Mouse (Mus musculus) ovary, postnatal 10 days (tissue): ENCODE results near the gene Cmtm2b.
A peak's percentile ranks its signal among the peaks of the same experiment; 100 is the strongest.

ENCODE experiments used
- DNase-seq: peaks from one replicate; pipeline ENCODE4 v3.0.0; 2022; ENCODE audit warnings: low spot score

The Cmtm2b gene

DNA sequence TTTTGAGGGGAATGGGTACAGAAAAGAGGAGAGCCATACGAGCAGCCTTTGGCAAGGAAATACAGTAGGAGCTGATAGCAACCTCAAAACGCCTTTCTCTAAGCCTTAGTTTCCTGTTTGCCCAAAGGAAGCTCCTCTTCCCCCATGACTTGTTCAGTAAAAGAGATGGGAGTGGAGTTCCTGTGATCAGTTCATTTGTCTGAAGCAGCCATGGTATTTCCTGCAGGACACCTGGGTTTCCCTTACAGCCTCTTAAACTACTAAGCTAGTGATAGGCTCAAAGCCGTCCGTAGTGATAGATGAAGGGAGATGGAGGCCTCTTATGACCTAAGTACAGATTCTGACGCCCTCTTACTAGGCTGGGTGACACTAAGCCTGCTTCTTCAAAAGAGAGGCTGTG is 20.4 kb downstream of the Cmtm2b start:
- no peak for DNase-seq

DNA sequence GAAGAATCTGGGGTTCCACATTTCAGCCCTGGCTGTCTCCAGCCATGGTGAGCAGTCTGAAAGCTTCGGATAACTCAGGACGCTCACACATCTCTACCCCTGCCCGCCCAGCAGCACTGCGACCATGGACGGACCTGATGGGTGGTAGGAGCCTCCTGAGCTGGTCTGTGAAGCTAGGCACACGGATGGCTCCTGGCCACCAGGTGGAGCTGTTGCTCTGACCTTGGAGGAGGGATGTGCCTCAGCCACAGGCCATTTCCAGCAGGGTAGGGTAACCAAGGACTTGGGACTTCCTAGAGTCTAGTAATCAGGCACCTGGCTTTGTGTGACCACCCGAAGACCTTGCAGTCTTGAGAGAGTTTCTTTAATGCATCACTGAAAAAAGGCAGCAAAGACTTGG is 21.9 kb downstream of the Cmtm2b start:
- DNase-seq = peak; percentile 83

DNA sequence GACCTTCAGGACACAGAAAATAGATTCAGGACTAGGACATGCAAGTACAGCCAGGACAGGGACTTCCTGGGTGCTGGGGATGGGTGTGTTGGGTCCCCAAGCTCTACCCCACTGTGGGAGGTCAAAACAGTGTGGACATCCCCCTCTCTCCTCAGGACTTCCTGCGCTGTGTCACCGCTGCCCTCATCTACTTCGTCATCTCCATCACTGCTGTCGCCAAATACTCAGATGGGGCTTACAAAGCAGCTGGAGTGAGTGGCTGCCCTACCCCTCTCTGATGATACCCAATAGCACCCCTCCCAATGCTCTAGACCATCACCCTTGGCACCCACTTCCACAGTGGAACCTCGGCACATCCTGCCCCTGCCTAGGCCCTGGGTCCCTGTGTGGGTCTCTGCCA is 22.6 kb downstream of the Cmtm2b start:
- DNase-seq = no peak

DNA sequence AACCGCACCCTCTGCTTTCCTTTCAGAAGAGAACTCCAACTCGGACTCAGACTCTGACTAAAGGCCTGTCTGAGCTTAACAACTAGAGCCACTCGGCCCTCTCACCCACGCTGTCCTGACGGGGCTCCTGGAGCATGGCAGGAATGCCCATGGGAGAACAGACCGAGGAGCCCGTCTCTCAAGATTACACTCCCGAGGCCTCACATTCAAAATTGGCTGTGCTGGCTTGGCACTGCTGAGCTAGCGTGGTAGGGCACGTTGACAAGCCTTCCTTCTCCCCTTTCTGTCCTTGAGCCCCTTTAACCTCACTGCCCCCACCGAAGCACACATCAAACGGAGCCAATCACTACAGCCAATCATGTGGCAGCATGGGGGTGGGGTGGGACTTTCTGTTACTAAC is 24.7 kb downstream of the Cmtm2b start:
- no peak for DNase-seq

DNA sequence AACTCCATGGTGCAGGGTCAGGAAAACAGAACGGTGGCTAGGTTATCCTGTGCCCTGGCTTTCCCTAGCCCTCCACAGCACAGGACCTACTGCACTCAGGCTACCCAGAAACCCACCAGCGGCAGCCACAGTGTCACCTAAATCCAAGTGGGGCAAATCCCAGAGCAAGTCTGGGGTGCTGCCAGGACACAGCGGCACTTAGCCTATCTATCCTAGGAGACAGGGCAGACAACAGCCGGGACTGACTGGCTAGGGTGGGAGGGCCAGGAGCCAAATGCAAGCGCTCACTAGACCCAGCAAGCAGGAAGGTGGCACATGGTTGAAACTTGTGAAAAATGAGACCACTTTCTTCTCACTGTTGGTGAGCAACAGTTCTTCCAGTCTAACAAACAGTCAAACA is 26.9 kb downstream of the Cmtm2b start:
- DNase-seq = no peak

DNA sequence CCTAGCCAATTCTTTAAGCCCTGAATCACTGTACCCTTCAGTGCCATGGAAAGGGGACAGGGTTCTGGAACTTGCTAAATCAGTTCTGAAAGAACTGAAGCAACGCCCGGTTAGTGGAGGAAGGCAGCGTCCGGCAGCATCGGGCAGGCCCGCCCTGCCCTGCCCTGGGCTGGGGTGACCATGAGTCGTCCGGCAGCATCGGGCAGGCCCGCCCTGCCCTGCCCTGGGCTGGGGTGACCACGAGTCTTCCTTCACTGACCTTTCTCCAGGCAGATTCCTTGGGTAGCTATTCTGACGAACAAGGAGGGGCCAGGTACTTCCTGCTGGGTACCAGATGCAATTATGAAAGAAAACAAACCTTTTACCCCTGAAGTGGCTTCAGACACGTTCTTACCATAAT is 28.0 kb downstream of the Cmtm2b start:
- DNase-seq = no peak

DNA sequence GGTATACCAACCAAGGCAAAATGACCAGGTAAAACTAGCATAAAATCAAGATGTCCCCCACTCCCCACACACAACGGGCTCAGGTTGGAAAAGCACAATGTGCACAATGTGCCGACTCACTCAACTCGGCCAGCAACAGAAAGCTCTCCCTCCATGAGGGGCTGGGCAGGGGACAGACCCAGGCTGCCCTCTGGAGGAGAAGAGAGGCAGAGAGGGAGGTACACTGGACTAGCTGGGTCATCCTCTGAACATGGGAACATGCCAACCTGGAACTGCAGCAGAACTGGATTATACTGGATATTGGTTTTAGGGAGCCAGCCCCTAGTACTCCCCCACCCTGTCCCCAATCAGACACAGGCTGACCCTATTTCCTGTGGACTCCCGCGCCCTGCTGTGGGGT is 31.2 kb downstream of the Cmtm2b start:
- no peak for DNase-seq

DNA sequence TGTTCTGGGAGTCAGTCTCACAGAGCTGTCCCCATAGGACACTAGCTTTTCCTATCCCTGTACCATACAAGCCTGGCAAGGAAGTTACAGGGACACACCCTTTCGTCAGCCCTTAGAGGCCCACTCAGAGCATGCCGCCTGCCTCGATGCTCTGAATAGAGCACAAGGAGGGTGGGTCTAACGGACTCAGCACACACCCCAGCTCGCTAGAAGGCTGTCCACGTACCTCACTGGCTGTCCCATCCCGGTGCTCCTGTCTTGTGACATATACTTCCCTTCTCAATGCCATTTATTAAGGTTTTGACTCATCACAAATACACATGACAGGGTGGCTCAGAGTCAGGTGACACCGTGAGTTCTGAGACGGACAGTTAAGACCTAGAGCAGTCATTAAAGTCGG is 32.5 kb downstream of the Cmtm2b start:
- no peak for DNase-seq

DNA sequence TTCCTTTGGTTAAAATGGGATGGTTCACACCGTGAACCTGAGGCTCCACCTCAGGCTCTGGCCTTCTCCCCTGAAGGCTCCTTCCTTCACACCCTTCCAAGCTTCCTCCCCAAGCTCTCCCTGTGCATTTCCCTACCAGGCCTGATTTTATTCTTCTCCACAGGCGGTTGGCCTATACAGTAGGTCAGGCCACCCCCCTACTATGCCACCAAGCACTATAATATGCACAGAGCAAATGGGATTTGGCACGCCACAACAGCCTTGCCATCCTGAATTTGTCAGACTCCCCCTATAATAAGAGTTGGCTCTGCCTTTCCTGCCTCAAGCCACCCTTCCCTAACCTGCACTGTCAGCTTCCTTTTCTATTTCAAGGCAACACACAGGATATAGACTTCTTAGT is 36.6 kb downstream of the Cmtm2b start:
- DNase-seq = no peak

DNA sequence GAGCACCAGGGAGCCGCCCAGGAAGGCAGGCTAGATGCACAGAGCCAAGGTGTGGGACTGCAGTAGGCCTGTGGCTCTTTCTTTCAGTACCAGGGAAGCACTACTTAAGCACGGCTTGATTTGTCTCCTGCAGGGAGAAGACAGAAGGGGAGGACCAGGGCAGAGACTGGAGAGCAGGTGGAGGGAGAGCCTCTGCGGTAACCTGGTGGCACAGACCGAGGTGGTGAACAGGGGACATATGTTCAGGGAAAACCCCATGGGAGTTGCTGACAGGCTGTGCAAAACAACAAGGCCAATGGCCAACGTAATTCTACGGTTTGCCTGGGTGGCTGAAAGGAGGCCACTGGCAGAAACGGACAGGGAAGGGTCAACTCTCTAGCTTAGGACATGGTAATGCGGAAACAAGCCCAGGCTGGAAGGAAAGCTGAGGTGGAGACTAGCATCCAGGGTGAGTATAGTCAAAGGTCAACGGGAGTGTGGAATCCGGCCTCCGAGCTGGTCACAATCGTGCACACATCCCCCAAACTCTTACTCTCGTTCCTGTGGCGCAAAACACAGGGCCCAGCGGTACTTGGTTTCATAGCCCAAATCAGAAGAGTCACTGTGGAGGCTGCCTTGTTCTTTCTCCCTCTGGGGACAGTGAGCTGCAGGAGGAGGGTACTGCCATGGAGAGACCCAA is 37.9 kb downstream of the Cmtm2b start:
- no peak for DNase-seq

DNA sequence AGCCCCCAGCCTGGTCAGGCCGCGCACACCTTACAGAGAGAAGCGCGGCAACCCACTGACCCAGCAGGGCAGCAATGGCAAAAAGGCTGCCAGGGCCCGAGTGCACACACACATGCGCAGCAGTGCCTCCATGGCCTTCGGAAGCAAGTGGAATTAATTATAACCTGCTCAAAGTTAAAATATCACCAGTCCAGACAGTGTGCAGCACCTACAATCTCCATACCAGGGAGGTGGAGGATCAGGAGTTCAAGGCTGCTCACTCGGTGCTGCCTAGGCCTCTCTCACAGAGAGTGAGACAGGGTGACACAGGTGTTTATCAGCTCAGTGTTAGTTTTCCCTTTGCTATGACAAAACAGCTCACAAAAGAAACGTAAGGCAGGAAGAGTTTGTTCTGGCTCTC is 43.7 kb downstream of the Cmtm2b start:
- no peak for DNase-seq

DNA sequence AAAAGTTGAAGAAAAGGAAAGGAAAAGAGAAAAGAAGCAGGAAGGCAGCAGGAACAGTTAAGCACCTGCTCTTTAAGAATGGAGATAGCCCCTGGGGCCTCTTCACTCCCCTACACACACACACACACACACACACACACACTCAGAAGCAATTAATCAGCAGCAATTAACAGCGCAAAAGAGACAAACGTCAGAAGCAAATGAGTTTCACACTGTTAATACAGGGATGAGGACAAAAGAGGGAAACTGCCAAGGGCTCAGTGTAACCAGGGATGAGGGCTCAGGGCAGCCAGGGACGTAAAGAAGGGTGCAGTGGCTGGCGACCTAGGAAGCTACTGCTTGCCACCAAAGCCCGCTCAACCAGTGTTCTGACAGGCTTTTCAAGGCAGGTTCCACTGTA is 45.4 kb downstream of the Cmtm2b start:
- no peak for DNase-seq

DNA sequence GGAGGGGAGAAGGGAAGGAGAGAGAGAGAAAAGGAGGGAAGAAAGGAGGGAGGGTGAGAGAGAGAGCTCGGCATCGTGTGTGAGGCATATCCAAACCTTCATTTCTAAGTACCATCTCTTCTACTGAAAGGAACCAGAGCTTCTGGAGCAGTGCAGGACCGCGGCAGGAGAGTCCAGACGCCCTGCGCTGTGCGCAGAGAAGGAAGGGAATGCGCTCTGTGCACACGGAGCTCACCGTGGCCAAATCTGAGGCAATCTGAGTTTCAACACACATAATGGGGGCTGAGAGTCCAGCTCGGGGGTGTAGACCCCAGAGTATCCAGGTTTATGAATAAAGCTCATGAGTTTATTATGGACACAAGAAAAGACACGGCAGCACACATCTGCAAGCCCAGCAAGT is 47.6 kb downstream of the Cmtm2b start:
- DNase-seq = no peak

DNA sequence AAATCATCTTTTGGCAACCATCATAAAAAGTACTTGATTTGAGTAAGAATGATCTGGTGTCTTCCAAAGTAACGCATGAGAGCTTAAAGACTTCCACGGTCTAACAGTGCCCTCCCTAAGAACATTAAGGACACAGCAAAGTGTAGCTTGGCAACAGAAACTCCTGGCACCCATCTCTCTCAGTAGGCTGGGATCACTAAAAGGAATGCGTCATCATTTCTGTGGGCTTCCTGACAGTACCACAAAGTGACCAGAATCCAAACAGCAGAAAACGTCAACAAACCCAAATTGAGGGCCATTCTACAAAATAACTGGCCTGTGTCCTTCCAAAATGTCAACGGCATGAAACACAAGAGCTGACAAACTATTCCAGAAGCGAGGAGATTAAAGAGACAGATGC is 48.0 kb downstream of the Cmtm2b start:
- DNase-seq = no peak

DNA sequence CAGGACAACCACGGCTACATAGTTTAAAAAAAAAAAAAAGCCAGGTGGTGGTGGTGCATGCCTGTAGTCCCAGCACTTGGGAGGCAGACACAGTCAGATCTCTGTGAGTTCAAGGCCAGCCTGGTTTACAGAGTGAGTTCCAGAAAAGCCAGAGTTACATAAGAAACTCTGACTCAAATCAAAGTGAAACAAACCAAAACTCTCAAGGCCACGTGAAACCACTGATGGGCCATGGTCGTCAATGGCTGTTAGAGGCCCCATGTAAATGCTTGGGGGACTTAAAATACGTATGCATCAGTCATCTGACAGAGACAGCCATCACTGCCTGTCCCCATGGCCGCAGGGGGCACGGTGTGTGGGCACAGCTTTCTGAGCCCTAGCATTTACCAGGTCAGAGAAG is 49.1 kb downstream of the Cmtm2b start:
- no peak for DNase-seq

DNA sequence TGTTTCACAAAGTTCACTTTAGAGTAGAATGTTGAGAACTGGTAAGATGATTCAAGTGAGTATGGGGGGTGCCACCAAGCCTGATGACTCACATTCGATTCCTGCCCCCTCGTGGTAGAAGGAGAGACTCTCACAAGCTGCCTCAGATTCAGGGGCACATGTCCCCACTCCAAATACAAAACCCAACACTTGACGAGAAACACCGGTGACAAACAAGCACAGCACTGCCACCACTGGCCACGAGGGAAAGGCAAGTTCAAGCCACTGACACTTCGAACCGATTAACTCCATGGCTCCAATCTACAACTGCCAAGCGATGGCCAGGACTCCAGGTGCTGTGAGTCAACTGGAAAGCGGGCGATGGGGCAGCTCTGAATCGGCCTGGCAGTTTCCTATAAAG is 51.7 kb downstream of the Cmtm2b start:
- DNase-seq = no peak

DNA sequence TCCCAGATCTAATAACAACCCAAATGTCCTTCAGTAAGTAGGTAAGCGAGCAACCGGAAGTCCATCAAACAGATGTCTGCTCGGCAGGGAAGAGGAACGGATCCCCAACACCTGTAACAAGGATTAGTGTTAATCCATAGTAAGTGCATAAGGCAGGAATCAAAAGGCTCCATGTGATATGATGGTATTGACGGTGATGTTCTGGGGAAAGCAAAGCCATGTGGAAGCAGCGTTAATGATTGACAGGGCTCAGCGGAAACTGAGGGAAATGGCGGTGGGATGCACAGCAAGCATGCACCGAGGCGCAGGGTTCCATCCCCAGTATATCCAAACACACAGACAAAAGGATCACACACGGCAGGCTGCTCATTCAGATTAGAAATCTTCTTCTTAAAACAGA is 52.2 kb downstream of the Cmtm2b start:
- no peak for DNase-seq

DNA sequence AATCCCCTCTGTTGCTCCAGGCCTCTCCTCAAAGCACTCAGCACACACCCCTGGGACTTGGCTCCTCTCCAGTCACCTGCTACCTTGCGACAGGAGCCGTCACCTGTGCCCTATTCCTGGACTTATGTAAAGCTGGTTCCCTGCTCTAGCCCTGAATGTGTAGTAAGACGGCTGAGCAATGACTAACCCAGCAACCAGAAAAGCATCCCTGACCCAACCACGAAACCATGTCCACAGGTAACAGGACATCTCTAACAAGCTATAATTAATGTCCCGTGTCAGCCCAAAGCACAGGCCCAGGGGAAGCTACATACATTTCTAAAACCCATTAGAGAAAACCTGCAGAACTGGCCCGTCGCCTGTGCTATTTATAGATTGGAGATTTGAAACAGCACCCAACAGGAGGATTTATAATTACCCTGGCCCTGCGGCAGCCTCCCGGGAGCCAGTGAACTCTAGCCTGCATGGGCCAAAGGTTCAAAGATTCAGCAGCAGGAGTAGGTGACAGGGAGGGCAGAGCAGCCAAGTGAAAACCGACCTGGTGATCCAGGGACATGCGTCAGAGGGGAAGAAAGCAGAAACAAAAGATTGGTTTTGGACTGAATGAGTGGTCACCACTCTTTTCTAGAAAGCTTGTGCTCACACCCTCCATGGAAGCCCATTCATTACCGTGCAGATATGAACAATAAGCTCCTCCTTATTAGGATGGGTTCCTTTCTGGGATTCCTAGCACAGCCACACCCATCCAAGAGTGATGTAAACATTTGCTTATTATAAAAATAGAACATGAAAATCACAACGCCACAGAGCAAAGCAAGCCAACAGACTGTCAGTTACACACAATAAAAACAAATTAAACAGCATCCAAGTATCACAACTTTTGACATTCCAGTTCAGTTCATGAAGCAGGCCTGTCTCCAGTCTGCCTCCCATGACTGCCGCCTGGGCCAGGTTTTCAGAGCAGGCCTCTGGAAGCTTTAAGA is 53.1 kb downstream of the Cmtm2b start:
- no peak for DNase-seq

DNA sequence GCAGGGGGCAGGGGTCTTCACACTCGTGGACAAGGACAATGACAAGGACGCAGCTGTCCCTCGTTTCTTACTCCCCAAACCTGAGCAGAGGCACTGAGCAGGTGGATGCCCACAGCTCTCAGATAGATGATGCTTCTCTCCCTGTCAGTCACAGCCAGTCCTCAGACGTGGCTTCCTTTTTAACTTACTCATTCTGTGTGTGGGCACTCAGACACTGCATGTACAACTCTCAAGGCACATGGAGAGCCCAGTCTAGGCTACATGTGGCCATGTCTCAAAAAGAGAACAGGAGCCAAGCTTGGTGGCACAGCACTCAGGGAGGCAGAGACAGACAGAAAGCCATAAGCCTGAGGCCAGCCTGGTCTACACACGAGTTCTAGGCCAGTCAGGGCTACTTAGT is 53.9 kb downstream of the Cmtm2b start:
- DNase-seq = no peak

DNA sequence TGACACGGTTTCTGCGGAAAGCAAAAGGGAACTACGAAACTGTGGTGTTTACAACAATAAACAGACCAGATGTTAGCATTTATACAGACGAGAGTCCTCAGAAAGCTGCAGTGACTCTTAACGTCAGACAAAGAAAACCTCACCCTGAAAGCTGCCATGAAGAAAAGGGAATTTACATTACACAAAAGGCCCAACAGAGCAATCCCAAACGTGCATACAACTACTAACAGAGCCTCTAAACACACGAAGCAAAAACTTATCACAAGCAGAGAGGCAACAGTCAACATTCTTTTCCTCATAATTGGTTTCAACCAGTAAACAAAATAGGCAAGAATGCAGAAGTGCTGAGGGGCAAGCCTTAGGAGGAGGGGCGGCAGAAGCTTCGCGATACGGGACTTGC is 54.6 kb downstream of the Cmtm2b start:
- DNase-seq = no peak

DNA sequence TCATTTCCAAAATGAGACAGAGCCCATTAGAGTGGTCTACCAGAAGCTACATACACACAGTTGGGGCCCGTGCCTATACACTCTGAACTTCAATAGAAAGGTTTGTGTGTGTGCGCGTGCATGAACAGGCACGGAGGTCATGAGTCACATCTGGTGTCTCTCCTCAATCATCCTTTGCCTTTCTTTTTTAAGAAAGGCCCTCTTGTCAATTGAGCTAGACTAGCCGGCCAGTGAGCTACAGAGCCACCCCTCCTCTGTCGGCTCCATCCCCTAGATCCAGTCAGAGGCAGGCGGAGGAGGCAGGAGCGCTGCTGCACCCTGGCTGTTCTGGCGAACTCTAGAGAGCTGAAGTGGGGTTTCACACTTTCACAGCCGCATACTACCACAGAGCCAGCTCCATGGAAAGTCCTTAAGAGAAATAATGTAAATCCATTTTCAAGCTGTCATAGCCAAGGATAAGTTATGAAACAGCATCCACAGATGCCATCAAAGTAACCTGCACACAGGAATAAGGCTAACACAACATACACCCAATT is 57.3 kb downstream of the Cmtm2b start:
- no peak for DNase-seq

DNA sequence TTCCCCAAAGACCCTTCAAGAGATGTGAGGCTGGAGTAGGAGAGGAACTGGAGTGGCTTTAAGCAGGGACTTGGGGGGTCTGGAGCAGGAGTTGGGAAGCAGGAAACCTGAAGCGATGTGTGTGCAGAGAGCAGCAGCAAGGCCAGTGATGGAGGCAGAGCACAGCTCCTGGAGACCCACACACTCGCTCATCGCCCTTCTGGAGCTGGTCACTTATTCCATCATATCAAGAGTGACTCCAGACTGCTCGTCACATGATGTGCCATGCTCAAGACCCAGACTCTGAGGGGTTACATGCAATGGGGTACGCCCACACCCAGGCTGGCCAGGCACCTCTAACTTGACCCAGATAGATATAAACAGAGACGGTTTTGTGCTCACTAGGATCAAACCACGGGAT is 58.2 kb downstream of the Cmtm2b start:
- no peak for DNase-seq
